Mouse (Mus musculus): ENCODE measurements around the gene Sgk1.

DNA sequence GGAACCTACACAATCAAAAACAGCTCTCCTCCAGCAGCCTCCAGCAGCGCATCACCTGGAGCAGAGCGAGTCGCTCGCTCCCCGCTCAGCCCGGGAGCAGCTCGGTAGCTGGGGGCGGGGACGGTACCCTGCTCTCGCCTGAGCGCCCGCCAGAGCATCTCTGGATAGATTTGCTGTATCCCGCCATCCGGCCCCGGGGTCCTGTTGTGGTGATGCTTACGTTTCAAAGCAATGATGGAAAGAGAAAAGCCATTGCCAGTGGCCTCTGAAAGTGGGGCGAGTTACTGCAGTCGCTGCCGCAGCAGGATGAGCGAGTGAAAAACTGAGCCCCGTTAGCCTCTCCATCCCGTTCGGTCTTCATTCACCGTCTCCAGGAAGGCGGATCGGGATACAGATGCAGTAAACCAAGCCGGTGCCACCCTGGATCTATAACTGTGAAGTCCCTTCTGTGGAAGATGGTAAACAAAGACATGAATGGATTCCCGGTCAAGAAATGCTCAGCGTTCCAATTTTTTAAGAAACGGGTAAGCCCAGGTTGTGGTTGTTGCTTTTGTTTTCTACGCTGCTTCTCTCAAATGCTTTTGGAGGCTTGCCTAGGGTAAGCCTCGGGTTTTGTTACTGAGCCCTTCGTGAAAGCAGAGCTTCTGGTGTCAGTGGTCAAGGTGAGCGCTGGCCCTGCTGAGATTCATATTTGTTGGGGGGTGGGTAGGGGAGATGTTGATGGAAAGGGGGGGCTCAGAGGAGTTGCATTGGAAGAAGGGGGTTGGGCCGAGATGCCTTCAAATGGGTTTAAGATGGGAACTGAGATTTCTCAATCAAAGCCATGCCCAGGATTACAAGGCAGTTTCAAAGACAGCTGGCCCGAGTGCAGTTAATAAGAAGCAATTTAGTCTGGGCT lies at the start of gene Sgk1:
- TF ChIP-seq GATA1 (IDR thresholded peaks at IDR 0.05; ENCODE audit: borderline replicate concordance, low read length) (no peak), FLI1 (IDR thresholded peaks at IDR 0.05; ENCODE audit: low read length) (no peak)

Measured in megakaryocyte, embryonic 14.5 days (primary cell).